Mouse (Mus musculus) embryonic facial prominence, embryonic 15.5 days (tissue): ENCODE results near the gene Cct3. TPM values are rescaled to one million over a fixed set of nuclear protein-coding genes. Genes with fewer than 3 reads are reported as not detected.
"Not testable (repeated sequence)": the region's sequence is repeated elsewhere in the genome, so short reads cannot be mapped to it uniquely, and the experiment has no call there.

Experiments used
- ATAC-seq: fragments of 200-750 bp; cut with Nextera tagmentation; 2 replicates; pipeline ENCODE4 v1.8.0; 2017; ENCODE audit warnings: low read depth, moderate TSS enrichment; ENCODE audit not compliant: insufficient number of reproducible peaks, low FRiP score, low TSS enrichment
- H3K27ac ChIP-seq: fragments of 300-500 bp; sonication (generic); replicated peaks from 2 replicates; pipeline ENCODE4 v1.5.1; 2015; ENCODE audit warnings: mild to moderate bottlenecking, inconsistent platforms
- H3K27me3 ChIP-seq: fragments of 300-500 bp; sonication (generic); 2 replicates; pipeline ENCODE4 v1.6.1; 2015; ENCODE audit warnings: inconsistent platforms
- H3K36me3 ChIP-seq: fragments of 300-500 bp; sonication (generic); 2 replicates; pipeline ENCODE4 v1.6.1; 2015; ENCODE audit warnings: mild to moderate bottlenecking, inconsistent platforms
- H3K4me1 ChIP-seq: fragments of 300-500 bp; sonication (generic); 2 replicates; pipeline ENCODE4 v1.6.1; 2015; ENCODE audit warnings: inconsistent platforms
- H3K4me2 ChIP-seq: fragments of 300-500 bp; sonication (generic); replicated peaks from 2 replicates; pipeline ENCODE4 v1.6.1; 2015; ENCODE audit warnings: mild to moderate bottlenecking, inconsistent platforms
- H3K4me3 ChIP-seq: fragments of 300-500 bp; sonication (generic); replicated peaks from 2 replicates; pipeline ENCODE4 v1.5.1; 2015; ENCODE audit warnings: mild to moderate bottlenecking, inconsistent platforms
- H3K9ac ChIP-seq: fragments of 300-500 bp; sonication (generic); 2 replicates; pipeline ENCODE4 v1.6.1; 2015; ENCODE audit warnings: inconsistent platforms
- H3K9me3 ChIP-seq: fragments of 300-500 bp; sonication (generic); replicated peaks from 2 replicates; pipeline ENCODE4 v1.6.1; 2016; ENCODE audit warnings: inconsistent platforms
- WGBS: fragments of 180-500 bp; shearing (Covaris S2); methylation state at CpG from one replicate; pipeline ENCODE4 v1.1.7; 2015; 5-methylcytosine and 5-hydroxymethylcytosine counted together
- polyA plus RNA-seq: library from polyadenylated mRNA; unstranded; fragments of >200 nt; fragmentation: Nextera tagmentation; extraction: Ambion mirVana; gene quantifications from 2 replicates; pipeline ENCODE4 v1.2.1, GENCODE M21; 2015

Gene Cct3
- polyA plus RNA-seq, 1 experiment from 2014 or later, result 443 TPM

DNA sequence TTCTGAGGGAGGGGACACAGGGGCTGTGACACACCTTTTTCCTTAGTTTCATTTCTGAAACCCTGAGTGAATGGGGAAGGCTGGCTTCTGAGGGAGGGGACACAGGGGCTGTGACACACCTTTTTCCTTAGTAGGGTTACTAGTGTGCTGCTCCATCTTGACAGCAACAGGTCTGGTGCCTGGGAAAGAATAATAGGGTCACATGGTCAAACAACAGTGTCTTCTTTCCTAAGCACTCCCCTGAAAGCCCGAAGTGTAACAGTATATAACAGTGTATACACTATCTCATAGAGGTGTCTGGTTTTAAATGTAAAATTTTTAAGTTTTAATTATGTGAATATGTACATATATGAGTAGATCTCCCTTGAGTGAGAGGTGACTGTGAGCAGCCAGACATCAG lies 1.6 kb upstream of the Cct3 start:
- ATAC-seq, H3K27me3 ChIP-seq, H3K9me3 ChIP-seq, H3K27ac ChIP-seq, H3K9ac ChIP-seq, H3K4me3 ChIP-seq: not testable (repeated sequence)
- Histone ChIP-seq H3K4me1 (peaks cover 12% of the 10 kb centered on the region), H3K36me3 (peaks cover 13% of the 10 kb centered on the region), H3K4me2 (peak overlapping the region; percentile 63; the same call in 1 of the 2 replicates)
- WGBS, result 74% methylated on average over 1 of the region's 1 CpGs

GRCm38 (mm10) chr3:88296110-88296560 lies 781 bp upstream of the Cct3 start:
- peak overlapping the region; percentile 92 for H3K27ac ChIP-seq
- ATAC-seq, result no peak
- peak overlapping the region; percentile 37; the same call in 1 of the 2 replicates for H3K9ac ChIP-seq
- WGBS, result 1% methylated on average over 12 of the region's 12 CpGs
- H3K4me2 ChIP-seq, result peak overlapping the region; percentile 63
- peaks cover 21% of the 10 kb centered on the region for H3K36me3 ChIP-seq
- peak overlapping the region; percentile 82 for H3K4me3 ChIP-seq
- peaks cover 12% of the 10 kb centered on the region for H3K4me1 ChIP-seq
- no peaks in the 10 kb centered on the region for H3K9me3 ChIP-seq
- no peaks in the 10 kb centered on the region for H3K27me3 ChIP-seq

- no peaks in the 10 kb centered on the region for H3K27me3 ChIP-seq
- under 1% methylated on average over 30 of the region's 30 CpGs for WGBS
- H3K4me1 ChIP-seq, result peaks cover 12% of the 10 kb centered on the region
- H3K4me3 ChIP-seq, result peak overlapping the region; percentile 82
- no peak for ATAC-seq
- peak overlapping the region; percentile 74 for H3K9ac ChIP-seq
- H3K4me2 ChIP-seq, result peak overlapping the region; percentile 68
- H3K36me3 ChIP-seq, result peaks cover 32% of the 10 kb centered on the region
- H3K9me3 ChIP-seq, result no peaks in the 10 kb centered on the region
- H3K27ac ChIP-seq, result peak overlapping the region; percentile 94
Observed at GRCm38 (mm10) chr3:88297321-88297851, 470 bp downstream of the Cct3 start.

GRCm38 (mm10) chr3:88299172-88299571 lies 2.3 kb downstream of the Cct3 start:
- 92% methylated on average over 1 of the region's 1 CpGs for WGBS
- Histone ChIP-seq H3K27ac (no peak overlapping the region), H3K9me3 (no peaks in the 10 kb centered on the region), H3K4me1 (peaks cover 12% of the 10 kb centered on the region), H3K9ac (no peak overlapping the region), H3K4me2 (no peak overlapping the region), H3K36me3 (peaks cover 47% of the 10 kb centered on the region), H3K4me3 (no peak overlapping the region), H3K27me3 (no peaks in the 10 kb centered on the region)
- no peak for ATAC-seq

DNA sequence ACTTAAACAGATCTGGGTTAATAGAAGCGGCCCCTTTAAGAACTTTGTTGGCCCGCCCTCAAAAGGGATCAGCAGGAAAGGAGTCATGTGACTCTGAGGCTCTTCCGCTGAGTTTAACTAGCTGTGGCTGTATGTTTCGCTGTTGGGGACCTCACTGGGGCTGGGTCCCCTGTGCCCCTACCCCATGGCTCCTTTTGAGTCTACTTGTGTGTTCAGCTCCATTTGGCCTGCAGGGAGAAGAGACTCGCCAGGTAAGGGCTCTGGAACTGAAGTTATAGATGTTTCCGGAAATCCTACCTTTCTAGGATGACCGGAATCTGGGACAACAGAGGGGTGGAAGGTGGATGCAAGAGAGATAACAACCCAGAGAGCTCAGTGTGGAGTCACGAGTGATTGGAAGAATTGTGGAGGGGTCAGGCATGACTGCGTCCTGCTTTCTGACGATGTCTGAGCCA lies 28.1 kb downstream of the Cct3 start, which contains the start of gene Glmp:
Gene Glmp (plus strand): TSS at position 73 of the 455 bp plus-strand sequence.
- under 1% methylated on average over 10 of the region's 10 CpGs for WGBS
- no peaks in the 10 kb centered on the region for H3K9me3 ChIP-seq
- H3K36me3 ChIP-seq, result peaks cover 48% of the 10 kb centered on the region
- H3K4me3 ChIP-seq, result peak within 1 kb of the TSS; percentile 62
- H3K4me1 ChIP-seq, result peaks cover 13% of the 10 kb centered on the region
- peak within 1 kb of the TSS; percentile 83 for H3K4me2 ChIP-seq
- H3K9ac ChIP-seq, result peak within 1 kb of the TSS; percentile 53
- no peaks in the 10 kb centered on the region for H3K27me3 ChIP-seq
- H3K27ac ChIP-seq, result peak within 1 kb of the TSS; percentile 53; the same call in 1 of the 2 replicates
- no peak; the same call in 1 of the 2 replicates for ATAC-seq

- Histone ChIP-seq H3K9me3 (no peaks in the 10 kb centered on the region), H3K27me3 (no peaks in the 10 kb centered on the region)
Observed at GRCm38 (mm10) chr3:88328956-88329355, 32.0 kb downstream of the Cct3 start.

GRCm38 (mm10) chr3:88331282-88331681 lies 34.4 kb downstream of the Cct3 start:
- Histone ChIP-seq H3K36me3 (peaks cover 22% of the 10 kb centered on the region), H3K4me2 (no peak overlapping the region), H3K9ac (no peak overlapping the region), H3K4me3 (no peak overlapping the region), H3K27ac (no peak overlapping the region), H3K4me1 (peaks cover 15% of the 10 kb centered on the region), H3K9me3 (no peaks in the 10 kb centered on the region), H3K27me3 (no peaks in the 10 kb centered on the region)
- no peak for ATAC-seq
- 33% methylated on average over 2 of the region's 2 CpGs for WGBS

More at GRCm38 (mm10) chr3:88328956-88329355, 32.0 kb downstream of the Cct3 start:
- peaks cover 13% of the 10 kb centered on the region for H3K4me1 ChIP-seq
- no peak overlapping the region for H3K27ac ChIP-seq
- no peak overlapping the region for H3K4me2 ChIP-seq
- ATAC-seq, result no peak
- no peak overlapping the region for H3K9ac ChIP-seq
- H3K36me3 ChIP-seq, result peaks cover 22% of the 10 kb centered on the region
- WGBS, result 80% methylated on average over 5 of the region's 5 CpGs
- no peak overlapping the region for H3K4me3 ChIP-seq

DNA sequence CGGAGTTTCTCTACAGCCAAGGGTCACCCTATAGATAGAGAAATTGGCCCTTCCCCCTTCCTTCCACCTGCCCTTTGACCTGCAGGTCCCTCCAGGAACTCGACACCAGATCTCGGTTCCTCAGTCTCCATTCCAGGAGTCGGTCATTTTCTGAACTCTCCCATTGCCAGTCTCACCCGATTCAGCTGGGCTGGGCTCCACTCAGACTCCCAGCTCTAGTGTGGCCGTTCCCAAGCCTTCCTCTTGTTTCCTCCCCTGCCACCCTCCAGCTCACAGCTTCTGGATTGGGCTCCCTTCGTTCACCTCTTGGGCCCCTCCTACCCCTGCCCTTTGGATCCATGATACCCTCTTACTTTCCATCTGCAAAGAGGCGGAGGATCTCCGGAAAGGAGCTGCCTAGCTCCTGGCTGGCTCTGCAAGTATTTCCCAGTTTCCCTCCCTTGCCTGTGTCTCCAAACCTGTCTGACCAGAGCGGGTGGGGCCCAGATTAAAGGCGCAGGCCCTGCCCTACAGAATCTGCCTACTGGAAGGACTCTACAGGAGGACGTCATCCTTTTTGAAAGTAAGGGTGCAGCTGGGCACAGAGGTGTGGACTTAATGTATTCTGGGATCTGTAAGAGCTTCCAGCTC lies 37.2 kb downstream of the Cct3 start:
- Histone ChIP-seq H3K9ac (0 out of 2 replicates have a peak overlapping the region, but pooled peaks have one; percentile 1), H3K9me3 (no peaks in the 10 kb centered on the region), H3K27me3 (no peaks in the 10 kb centered on the region), H3K4me1 (peaks cover 26% of the 10 kb centered on the region), H3K36me3 (0 out of 2 replicates have a peak, but pooled peaks cover 4% of the 10 kb centered on the region), H3K27ac (peak overlapping the region; percentile 97), H3K4me2 (peak overlapping the region; percentile 72), H3K4me3 (peak overlapping the region; percentile 32)
- 40% methylated on average over 12 of the region's 12 CpGs for WGBS
- ATAC-seq, result no peak

GRCm38 (mm10) chr3:88334902-88335435 lies 38.1 kb downstream of the Cct3 start:
- H3K4me2 ChIP-seq, result peak overlapping the region; percentile 72
- peak overlapping the region; percentile 91 for H3K4me3 ChIP-seq
- peak overlapping the region; percentile 97 for H3K27ac ChIP-seq
- no peaks in the 10 kb centered on the region for H3K9me3 ChIP-seq
- H3K36me3 ChIP-seq, result no peaks in the 10 kb centered on the region
- H3K4me1 ChIP-seq, result peaks cover 26% of the 10 kb centered on the region
- H3K27me3 ChIP-seq, result no peaks in the 10 kb centered on the region
- 26% methylated on average over 3 of the region's 3 CpGs for WGBS
- peak overlapping the region; percentile 73 for H3K9ac ChIP-seq
- no peak for ATAC-seq

GRCm38 (mm10) chr3:88335436-88336053 lies 38.6 kb downstream of the Cct3 start:
- Histone ChIP-seq H3K27me3 (no peaks in the 10 kb centered on the region), H3K4me3 (peak overlapping the region; percentile 91), H3K9ac (peak overlapping the region; percentile 73), H3K9me3 (no peaks in the 10 kb centered on the region), H3K4me1 (peaks cover 26% of the 10 kb centered on the region), H3K4me2 (peak overlapping the region; percentile 72), H3K36me3 (no peaks in the 10 kb centered on the region), H3K27ac (peak overlapping the region; percentile 97)
- peak; percentile 37 for ATAC-seq
- under 1% methylated on average over 27 of the region's 27 CpGs for WGBS
